Mouse (Mus musculus): ENCODE measurements around the gene Timm10.

The Timm10 gene

GRCm38 (mm10) chr2:84861430-84861829 lies 34.6 kb downstream of the Timm10 start:
- no peak for DNase-seq

GRCm38 (mm10) chr2:84862231-84862630 lies 35.4 kb downstream of the Timm10 start:
- no peak for DNase-seq

GRCm38 (mm10) chr2:84865616-84866571 lies 39.1 kb downstream of the Timm10 start:
- DNase-seq, result peak; percentile 83

- peak; percentile 86 for DNase-seq
Measured at GRCm38 (mm10) chr2:84868521-84868943, 41.7 kb downstream of the Timm10 start.

- DNase-seq, result no peak
Measured at GRCm38 (mm10) chr2:84868977-84869376, 42.2 kb downstream of the Timm10 start.

GRCm38 (mm10) chr2:84870623-84871160 lies 43.9 kb downstream of the Timm10 start:
- no peak for DNase-seq

GRCm38 (mm10) chr2:84872105-84872716 lies 45.4 kb downstream of the Timm10 start:
- peak; percentile 39 for DNase-seq

- no peak for DNase-seq
Measured at GRCm38 (mm10) chr2:84875842-84876241, 49.0 kb downstream of the Timm10 start.
